Mouse (Mus musculus) stomach, postnatal 0 days (tissue): ENCODE data around the gene Hbq1b. TPM values are rescaled to one million over a fixed set of nuclear protein-coding genes. Genes with fewer than 3 reads are reported as not detected.

Source experiments
- ATAC-seq: fragments of 200-750 bp; cut with Nextera tagmentation; 2 replicates; pipeline ENCODE4 v1.8.0; 2017; ENCODE audit not compliant: low FRiP score, low TSS enrichment
- DNase-seq: peaks from one replicate; pipeline ENCODE4 v3.0.0-alpha.2; 2016; ENCODE audit warnings: low spot score
- H3K27ac ChIP-seq: fragments of 300-500 bp; sonication (generic); replicated peaks from 2 replicates; pipeline ENCODE4 v1.5.1; 2014; ENCODE audit warnings: mild to moderate bottlenecking, control low read depth
- H3K27me3 ChIP-seq: fragments of 300-500 bp; sonication (generic); 2 replicates; pipeline ENCODE4 v1.6.1; 2014; ENCODE audit warnings: low read length; ENCODE audit not compliant: control insufficient read depth, insufficient read depth
- H3K36me3 ChIP-seq: fragments of 300-500 bp; sonication (generic); 2 replicates; pipeline ENCODE4 v1.6.1; 2014; ENCODE audit warnings: low read length, mixed read lengths; ENCODE audit not compliant: control insufficient read depth, insufficient read depth
- H3K4me1 ChIP-seq: fragments of 300-500 bp; sonication (generic); replicated peaks from 2 replicates; pipeline ENCODE4 v1.6.1; 2014; ENCODE audit warnings: antibody characterized with exemption; ENCODE audit not compliant: control insufficient read depth, insufficient read depth
- H3K4me2 ChIP-seq: fragments of 300-500 bp; sonication (generic); replicated peaks from 2 replicates; pipeline ENCODE4 v1.6.1; 2014; ENCODE audit warnings: low read depth, mild to moderate bottlenecking, control low read depth, moderate library complexity
- H3K4me3 ChIP-seq: fragments of 300-500 bp; sonication (generic); 2 replicates; pipeline ENCODE4 v1.5.1; 2014; ENCODE audit warnings: low read depth, low read length, control low read depth
- H3K9ac ChIP-seq: fragments of 300-500 bp; sonication (generic); 2 replicates; pipeline ENCODE4 v1.6.1; 2014; ENCODE audit warnings: mild to moderate bottlenecking, low read length, control low read depth, mixed read lengths
- H3K9me3 ChIP-seq: fragments of 300-500 bp; sonication (generic); 2 replicates; pipeline ENCODE4 v1.6.1; 2016; ENCODE audit warnings: low read length; ENCODE audit not compliant: control insufficient read depth
- CTCF ChIP-seq: IDR thresholded peaks from 2 replicates; pipeline ENCODE4 v1.5.1; 2016; ENCODE audit warnings: antibody characterized with exemption, low read depth, mild to moderate bottlenecking, moderate library complexity
- EP300 ChIP-seq: optimal IDR thresholded peaks from 2 replicates; pipeline ENCODE3; 2016; ENCODE audit warnings: antibody characterized with exemption
- whole genome bisulfite sequencing: fragments of 180-500 bp; shearing (Covaris S2); extraction: QIAGEN DNeasy Blood & Tissue Kit; methylation state at CpG from one replicate; pipeline ENCODE4 v1.1.7; 2014; 5-methylcytosine and 5-hydroxymethylcytosine counted together
- polyA plus RNA-seq: library from polyadenylated mRNA; unstranded; fragments of >200 nt; fragmentation: Nextera tagmentation; extraction: Ambion mirVana; gene quantifications from 2 replicates; pipeline ENCODE4 v1.2.1, GENCODE M21; 2015

The Hbq1b gene
- polyA plus RNA-seq, 1 experiment from 2014 or later: 0.18 TPM

DNA sequence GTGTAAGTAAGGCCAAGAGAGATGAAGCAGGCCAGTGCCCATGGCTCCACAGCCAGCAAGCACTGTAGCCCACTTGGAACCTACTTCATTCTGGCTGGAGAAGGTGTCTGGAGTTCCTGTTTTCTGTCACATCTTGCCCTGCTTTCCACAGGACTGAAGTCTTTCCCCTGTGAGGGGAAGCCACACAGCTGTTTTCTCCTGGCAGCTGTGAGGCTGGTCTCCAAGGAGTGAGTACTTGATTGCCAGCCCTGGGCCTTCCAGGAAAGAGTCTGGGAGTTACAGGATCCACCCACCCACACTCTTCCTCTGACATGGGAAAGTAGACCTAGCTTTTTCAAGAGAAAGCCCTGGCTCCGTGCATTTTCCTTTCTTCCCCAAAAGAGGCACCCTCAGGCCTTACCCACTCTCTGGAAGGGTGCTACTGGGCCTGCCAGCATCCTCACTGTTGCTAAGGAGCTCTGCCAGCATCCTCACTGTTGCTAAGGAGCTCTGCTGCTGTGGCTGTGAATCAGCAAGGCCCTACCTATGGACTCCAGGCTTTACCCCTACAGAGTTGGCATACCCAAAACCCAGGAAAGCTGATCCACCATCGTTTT, 16.2 kb downstream of the Hbq1b start:
- Histone ChIP-seq H3K27me3 (no peaks in the 10 kb centered on the region), H3K36me3 (no peaks in the 10 kb centered on the region), H3K4me1 (no peaks in the 10 kb centered on the region), H3K9ac (no peak overlapping the region), H3K4me2 (no peak overlapping the region), H3K27ac (no peak overlapping the region), H3K9me3 (no peaks in the 10 kb centered on the region), H3K4me3 (no peak overlapping the region)
- TF ChIP-seq CTCF (no peak), EP300 (no peak)
- DNase-seq (no peak), ATAC-seq (no peak)
- WGBS: 53% methylated on average over 2 of the region's 2 CpGs

DNA sequence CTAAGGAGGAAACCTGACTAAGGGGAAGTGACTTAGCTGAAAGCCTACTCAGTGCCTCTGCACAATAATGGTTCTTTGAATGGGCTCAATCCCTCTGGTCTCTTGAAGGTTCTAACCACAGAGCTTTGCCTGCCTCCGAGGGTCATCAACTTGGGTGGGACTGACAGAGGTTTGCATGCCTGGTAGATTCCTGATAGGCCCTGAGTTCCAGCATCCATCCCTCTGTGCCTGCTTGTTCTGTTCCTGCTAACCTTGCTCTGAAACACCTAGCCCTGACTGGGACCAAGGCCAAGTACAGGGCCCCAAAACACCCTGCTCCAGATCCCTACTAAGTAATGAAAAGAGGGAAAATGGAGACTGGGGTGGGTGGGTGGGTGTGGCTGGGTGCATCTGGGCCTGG, 16.7 kb downstream of the Hbq1b start:
- WGBS: 77% methylated on average over 1 of the region's 1 CpGs
- no peaks in the 10 kb centered on the region for H3K4me1 ChIP-seq
- no peaks in the 10 kb centered on the region for H3K27me3 ChIP-seq
- DNase-seq (no peak), ATAC-seq (no peak)
- H3K9ac ChIP-seq: no peak overlapping the region
- no peak overlapping the region for H3K4me3 ChIP-seq
- H3K36me3 ChIP-seq: no peaks in the 10 kb centered on the region
- H3K27ac ChIP-seq: no peak overlapping the region
- no peak for TF ChIP-seq CTCF
- TF ChIP-seq EP300: no peak
- no peak overlapping the region for H3K4me2 ChIP-seq
- H3K9me3 ChIP-seq: no peaks in the 10 kb centered on the region

DNA sequence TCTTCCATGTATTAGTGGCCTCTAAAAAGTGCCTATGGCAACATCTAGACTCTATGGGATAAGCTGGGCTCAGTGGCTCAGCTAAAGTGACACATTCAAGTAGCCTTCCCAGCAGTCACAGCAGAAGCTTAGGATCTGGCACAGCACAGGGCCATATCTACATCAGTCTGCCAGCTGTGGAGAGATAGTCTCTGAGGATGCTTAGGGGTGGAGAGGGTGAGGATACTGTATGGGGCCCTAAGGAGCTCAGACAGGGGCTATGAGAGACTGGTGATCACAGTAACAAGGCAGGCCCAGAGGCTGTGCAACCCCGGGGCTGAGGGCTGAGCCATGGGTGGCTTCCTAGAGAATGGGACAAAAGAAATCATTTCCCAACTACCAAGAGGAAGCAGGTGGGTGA, 20.2 kb downstream of the Hbq1b start:
- Histone ChIP-seq H3K4me2 (no peak overlapping the region), H3K27ac (no peak overlapping the region), H3K9ac (no peak overlapping the region), H3K9me3 (no peaks in the 10 kb centered on the region), H3K4me1 (no peaks in the 10 kb centered on the region), H3K4me3 (no peak overlapping the region), H3K36me3 (no peaks in the 10 kb centered on the region), H3K27me3 (no peaks in the 10 kb centered on the region)
- no peak for DNase-seq
- no peak for ATAC-seq
- 75% methylated on average over 1 of the region's 1 CpGs for WGBS
- TF ChIP-seq CTCF (no peak), EP300 (no peak)

DNA sequence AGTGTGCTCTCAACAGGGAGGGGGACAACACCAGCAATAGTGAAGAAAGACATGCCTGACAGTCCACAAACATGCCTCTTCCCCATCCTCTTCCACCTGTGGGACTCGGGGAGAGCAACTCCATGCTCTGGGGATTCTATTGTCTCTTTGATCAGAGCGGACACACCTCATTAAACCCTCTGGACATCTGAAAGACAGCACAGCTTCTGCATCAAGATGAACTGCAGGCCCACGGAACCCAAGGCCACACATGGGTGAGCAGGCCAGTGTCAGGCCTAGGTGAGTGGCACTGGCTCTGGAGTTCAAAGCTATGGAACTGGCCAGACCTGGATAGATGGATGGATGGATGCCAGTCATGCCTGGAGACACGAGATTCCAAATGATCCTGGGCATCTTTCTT, 22.7 kb downstream of the Hbq1b start:
- Histone ChIP-seq H3K9me3 (no peaks in the 10 kb centered on the region), H3K4me3 (no peak overlapping the region), H3K4me1 (no peaks in the 10 kb centered on the region), H3K27me3 (no peaks in the 10 kb centered on the region), H3K36me3 (no peaks in the 10 kb centered on the region), H3K4me2 (no peak overlapping the region), H3K27ac (no peak overlapping the region), H3K9ac (no peak overlapping the region)
- ATAC-seq: no peak
- 59% methylated on average over 4 of the region's 4 CpGs for WGBS
- DNase-seq: no peak
- no peak for TF ChIP-seq CTCF
- TF ChIP-seq EP300: no peak

DNA sequence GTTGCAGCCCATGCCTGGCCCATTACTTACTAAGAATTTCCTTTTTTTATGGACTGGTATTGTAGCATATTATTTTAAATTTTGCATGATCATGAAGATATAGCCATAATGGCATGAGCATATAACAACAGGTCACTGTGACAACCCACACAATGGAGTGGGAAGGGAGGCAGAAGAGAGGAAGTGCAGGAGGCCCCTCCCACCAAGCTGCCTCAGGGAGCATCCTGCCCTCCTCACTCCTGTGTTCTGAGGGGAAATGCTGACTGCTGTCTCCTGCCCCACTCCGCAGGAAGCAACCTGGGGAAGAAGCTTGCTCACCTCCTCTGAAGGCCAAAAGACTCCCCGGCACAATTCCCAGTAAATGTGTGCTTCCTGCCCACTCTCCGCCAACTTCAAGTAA, 23.2 kb downstream of the Hbq1b start:
- no peaks in the 10 kb centered on the region for H3K9me3 ChIP-seq
- H3K27me3 ChIP-seq: no peaks in the 10 kb centered on the region
- no peaks in the 10 kb centered on the region for H3K36me3 ChIP-seq
- DNase-seq (no peak), ATAC-seq (no peak)
- TF ChIP-seq CTCF: no peak
- TF ChIP-seq EP300: no peak
- H3K4me3 ChIP-seq: no peak overlapping the region
- no peaks in the 10 kb centered on the region for H3K4me1 ChIP-seq
- WGBS: 61% methylated on average over 3 of the region's 3 CpGs
- no peak overlapping the region for H3K9ac ChIP-seq
- no peak overlapping the region for H3K27ac ChIP-seq
- no peak overlapping the region for H3K4me2 ChIP-seq

DNA sequence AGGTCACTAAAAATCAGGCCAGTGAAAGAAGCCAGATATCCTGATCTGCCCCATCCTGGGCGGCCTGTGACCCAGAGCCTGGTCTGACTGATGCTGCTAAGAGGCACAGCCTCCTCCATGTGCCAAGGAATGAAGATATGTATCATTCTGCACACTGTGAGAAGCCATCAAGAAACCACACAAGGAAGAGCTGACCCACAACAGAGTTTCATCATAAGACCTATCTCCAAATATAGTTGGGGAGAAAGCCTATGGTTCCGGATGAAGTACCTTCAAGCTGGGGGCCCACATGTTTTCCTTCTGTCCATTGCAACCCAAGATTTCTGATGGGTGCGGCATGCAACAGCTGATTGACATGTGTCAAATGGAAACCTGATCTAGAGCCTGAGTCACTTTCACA, 29.2 kb downstream of the Hbq1b start:
- Histone ChIP-seq H3K4me1 (no peaks in the 10 kb centered on the region), H3K36me3 (no peaks in the 10 kb centered on the region), H3K27me3 (no peaks in the 10 kb centered on the region), H3K27ac (no peak overlapping the region), H3K9me3 (no peaks in the 10 kb centered on the region), H3K4me2 (no peak overlapping the region), H3K4me3 (no peak overlapping the region), H3K9ac (no peak overlapping the region)
- DNase-seq (no peak), ATAC-seq (no peak)
- TF ChIP-seq CTCF: no peak
- no peak for TF ChIP-seq EP300
- 85% methylated on average over 3 of the region's 3 CpGs for WGBS
